Mouse (Mus musculus): ENCODE results near the gene Pawr.
"Not testable (repeated sequence)": the region's sequence is repeated elsewhere in the genome, so short reads cannot be mapped to it uniquely, and the experiment has no call there.

Pawr gene

DNA sequence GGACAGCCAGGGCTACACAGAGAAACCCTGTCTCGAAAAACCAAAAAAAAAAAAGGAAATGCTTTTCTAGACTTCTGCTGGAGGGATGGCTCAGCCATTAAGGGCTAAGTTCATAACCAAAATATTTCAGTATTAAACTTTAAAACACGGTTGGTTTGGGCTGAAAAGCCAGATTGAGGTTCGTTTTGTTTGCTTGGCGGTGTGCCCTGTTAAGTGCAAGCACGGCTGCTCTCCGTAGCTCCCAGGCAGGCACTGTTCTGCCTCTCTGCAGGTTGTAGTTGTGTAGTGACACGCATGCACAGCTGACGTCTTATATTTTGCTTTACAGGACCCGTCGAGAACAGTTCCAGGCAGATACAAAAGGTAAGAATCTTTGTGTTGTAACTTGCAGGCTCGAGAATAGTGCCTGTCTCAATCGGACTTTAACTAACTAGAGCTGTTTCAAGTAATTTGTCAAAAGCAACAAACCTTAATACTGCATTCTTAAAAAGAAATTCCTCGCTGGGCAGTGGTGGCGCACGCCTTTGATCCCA lies 59.5 kb downstream of the Pawr start:
- CTCF ChIA-PET: no interaction called here

DNA sequence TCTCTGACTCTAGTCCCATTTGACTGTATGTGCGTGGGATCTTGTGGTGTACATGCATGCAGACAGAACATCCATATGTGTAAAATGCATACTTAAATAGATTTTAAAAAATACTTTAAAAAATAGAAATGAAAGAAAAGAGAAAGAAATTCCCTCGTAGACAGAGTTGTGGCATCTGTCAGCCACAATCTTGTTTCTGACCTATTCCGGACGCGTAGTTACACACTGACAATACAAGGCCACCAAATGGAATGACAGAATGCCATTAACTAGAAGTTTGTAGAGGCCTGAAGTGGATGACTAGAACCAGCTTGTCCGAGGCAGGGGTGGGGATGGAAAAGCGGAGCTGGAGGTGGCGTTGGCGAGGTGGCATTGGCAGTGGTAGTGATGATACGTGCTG lies 60.2 kb downstream of the Pawr start:
- CTCF ChIA-PET: no interaction called here

DNA sequence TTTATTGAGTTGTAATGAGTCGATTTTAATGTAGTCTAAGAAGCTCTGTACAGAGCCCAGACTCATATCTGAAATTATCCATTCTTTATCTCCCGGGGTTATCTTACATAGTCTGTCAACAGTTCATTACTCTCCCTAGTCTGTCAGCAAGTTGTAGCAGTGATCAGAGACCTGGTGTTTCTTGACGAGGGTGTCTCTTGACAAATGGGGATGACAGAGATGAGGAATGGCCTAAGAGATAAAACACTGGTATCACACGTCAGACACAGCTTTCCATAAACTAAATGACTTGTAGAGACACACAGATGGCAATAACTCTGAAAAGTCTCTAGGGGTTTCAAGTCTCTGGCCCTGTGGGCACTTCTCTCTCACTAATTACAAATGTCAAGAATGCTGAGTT lies 62.4 kb downstream of the Pawr start:
- CTCF ChIA-PET: no interaction called here

DNA sequence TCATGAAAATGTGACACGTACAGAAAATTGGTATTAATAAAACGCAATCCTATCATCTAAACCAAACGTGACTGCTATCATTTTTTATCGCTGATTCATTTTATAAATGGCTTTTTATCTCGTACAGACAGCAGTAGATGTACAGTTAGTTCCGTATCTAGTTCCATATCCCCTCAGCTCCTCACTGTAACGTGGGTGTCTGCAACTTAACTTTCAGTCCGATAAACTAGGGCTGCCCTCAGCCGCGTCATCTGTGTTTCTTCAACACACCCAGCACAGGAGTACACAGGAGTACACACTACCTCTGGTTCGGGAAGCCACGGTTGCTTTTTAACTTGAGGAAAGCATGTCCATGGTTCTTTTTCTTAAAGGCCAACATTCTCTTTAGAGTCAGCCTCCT lies 63.3 kb downstream of the Pawr start:
- CTCF ChIA-PET: no interaction called here

DNA sequence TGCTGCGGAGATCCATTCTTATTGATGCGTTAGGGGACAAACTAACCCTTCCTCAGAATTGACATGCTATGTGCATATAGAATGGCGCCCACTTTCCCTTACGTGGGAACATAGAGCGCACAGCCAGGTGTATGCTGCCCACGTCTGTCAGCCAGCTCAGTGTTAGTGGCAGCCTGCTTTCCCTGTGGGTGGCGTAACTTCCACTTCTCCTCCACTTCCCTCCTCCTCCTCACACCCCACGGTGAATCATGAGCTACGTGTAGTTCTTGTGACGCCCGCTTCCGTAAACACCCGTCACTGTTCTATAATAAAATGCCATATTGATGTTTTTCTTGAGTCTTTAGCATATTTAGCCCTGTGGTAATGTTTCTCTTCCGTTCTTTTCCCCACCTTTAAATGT lies 63.7 kb downstream of the Pawr start:
- CTCF ChIA-PET: no interaction called here

DNA sequence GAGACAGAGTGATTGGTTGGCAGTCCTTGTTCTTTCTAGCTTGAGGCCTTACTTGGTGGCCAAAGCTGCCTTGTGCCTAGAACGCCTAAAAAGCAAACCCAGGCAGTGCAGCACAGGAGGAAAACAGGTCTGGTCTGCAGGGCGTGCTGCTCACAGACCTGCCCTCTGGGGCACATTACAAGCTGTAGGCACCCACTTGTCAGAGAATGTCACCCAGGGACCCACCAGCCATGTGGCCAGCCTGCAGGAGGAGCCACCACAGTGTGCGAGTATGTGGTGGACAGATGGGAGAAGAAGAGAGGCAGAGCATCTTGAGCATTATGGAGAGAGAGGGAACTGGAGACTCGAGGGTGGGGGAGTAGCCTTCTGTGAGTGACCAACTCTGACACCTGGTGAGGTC lies 70.8 kb downstream of the Pawr start:
- CTCF ChIA-PET: no interaction called here

DNA sequence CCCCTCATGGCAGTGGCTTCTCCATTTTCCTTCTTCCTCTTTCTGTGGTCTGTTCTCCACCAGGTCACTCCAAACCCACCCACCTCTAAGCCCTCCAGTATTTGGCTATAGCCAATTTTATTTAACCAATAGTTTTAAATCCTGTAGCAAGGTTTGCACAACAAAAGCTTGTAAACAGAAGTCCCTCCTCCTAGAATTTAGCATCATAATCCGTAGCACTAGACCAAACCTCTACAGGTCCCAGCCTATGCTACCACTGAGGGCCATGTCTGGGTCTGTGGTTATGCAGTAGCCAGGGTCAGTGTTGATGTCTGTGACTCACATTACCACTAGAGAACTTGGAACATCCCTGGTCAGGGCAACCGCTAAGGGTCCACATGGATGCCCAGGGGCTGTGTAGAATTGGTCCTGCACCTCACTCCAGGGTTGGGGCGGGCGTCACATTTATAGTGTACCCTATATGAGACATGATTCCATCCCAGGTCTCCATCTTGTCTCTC lies 71.5 kb downstream of the Pawr start:
- CTCF ChIA-PET: no interaction called here

DNA sequence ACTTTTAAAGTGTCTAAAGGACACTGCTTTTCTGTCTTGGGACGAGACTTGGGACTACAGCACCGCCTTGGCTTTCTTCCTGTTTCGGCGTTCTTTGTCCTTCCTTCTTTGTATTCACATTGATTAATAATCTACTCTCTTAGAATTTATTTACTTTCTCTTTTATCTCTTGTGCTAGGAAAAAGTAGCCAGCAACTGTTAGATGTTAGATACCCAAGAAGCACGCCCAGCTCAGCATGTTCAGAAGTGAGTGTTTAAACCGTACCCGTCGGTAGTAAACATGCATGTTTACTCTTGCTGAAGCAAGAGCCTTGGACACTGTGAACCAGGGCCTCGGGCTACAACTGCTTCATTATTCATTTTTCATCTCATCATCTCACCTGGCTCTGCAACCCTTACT lies 72.2 kb downstream of the Pawr start:
- CTCF ChIA-PET: no interaction called here

DNA sequence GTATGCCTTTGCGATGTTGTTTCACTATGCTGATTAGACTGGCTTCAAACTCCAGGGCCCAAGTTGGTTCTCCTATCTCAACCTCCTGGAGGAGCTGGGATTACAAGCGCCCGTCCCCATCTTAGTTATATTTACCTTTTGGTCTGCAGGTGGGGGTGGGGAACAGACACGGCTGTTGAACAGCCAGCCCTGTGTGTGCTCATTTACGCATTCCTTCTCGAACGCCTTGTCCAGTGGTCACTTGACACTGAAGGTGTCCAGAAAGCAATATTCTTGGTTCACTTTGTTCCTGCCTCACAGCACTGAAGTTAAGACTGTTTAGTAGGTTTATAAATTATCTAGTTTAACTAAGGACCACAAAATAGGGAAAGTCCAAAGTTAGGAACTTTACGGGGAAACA lies 73.2 kb downstream of the Pawr start:
- CTCF ChIA-PET: no interaction called here

DNA sequence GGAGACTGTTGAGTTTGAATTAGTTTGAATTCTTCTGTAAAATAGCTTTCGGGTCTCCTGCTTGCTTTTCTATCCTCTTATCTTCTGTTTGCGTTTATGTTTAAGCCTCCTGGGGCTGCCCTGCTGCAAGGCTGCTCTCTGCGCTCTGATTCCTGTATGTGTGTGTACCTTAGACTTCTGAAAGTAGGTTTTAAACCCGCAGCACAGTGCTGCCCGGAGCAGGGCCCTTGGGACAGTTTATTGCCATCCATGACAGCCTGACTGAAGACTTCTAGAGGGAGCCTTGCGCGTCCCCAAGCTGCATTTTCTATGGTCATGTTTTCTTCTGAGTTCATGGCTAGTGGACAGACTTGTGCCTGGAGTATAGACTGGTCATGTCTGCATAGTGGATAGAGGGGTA lies 74.0 kb downstream of the Pawr start:
- CTCF ChIA-PET: no interaction called here

DNA sequence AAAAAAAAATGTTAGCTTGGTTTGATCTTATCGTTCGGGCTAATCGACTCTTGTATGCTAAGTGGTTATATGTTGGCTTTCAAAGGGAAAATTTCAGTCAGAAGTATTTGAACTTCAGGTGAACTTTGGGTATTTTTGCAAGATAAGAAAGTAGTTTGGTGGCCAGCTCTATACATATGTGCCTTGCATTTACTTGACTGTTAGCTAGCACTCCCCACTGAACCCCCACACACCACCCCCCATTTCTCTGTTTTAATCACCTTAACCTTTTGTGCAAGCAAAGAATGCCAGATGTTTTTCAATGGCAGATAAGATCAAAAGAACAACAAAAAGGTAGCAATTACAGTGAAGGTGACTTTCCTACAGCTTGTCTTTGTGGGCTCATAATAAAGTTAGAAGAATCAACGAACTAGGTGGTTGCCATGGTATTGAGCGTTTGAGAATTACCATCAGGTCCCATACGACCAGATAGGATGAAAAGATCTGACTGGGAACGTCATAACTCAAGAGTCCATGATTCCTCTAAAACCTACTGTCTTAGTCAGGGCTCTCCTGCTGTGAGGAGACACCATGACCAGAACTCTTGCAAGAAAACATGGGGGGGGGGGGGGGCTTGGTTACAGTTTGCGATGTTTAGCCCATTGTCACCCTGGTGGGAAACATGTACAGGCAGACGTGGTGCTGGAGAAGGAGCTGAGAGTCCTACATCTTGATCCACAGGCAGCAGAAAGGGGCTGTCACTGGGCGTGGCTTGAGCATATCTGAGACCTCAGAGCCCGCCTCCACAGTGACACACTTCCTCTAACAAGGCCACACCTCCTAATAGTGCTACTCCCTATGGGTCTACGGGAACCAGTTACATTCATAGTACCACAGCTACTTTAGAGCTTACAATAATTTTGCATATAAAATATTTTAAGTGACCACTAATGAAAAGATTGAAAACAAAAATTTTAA lies 75.2 kb downstream of the Pawr start:
- CTCF ChIA-PET: no interaction called here

DNA sequence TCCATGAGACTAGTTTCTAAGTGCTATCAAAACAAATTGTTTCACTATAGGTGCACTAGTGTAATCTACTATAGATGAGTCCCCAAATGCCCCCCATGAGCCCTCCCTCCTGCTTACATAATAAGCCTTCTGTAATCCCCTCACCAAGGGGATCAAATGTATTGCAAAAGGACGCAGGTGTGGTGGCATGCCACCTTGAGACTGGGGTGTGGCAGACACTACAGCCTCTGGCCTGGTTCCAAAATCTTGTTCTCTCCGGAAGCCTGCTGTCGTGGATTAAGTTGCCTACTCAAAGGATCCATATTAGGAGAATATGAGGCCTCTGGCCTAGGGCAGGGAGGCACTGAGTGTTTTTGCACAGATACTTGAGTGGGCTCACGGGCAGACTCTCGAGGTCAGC lies 76.1 kb downstream of the Pawr start:
- CTCF ChIA-PET: no interaction called here

DNA sequence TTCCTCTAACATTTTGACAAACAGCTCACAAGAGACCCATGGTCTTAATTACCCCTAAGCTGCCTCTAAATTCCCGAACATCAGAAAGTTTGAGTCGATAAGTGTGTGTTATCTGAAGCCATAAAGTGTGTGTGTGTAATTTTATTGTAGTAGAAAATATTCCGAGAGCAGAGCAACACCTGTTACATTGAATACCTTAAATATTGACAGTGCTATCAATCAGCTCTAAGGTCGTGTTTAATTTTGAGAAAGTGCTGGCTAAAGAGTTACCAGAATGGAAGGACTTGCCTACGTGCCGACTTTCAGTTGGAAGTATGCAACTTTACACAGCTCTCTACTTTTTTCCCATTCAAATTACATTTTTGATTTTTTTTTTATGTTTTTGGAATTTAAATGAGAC lies 76.5 kb downstream of the Pawr start:
- CTCF ChIA-PET: no interaction called here

DNA sequence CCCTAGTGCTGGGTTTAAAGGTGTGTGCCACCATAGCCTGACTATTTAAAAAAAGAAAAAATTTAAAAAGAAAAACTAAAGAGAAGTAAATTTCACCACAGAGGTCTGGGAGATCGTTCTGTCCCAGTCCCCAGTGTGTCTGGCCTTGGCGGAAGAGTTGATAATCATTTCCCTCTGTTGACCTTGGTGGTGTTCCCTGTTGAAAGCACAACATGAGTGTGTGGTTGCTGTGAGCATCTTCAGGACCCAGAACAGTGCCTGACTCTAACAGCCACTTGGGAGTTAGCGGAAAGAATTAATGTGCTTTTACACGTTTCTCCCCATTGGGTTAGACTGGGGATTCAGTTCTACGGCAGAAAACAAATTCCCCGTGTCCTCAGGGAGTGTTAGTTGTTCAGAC lies 77.1 kb downstream of the Pawr start:
- CTCF ChIA-PET: no interaction called here

DNA sequence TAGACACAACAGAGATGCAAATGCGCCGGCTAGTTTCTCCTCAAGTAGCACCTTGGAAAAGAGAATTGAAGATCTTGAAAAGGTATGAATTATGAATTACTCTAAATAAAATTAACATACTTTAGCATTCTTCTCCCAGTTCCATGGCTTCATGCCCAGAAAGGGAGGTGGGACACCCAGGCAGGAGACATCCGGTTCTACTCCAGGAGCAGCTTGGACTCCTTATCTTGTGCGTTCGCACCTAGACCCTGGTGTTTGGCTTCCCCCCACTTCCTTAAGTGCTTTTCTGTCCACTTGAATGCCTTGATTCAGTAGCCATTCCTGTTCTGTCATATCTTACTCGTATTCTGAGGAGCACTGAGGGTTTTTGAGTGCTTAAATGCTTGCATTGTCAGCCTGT lies 77.6 kb downstream of the Pawr start:
- CTCF ChIA-PET: no interaction called here

DNA sequence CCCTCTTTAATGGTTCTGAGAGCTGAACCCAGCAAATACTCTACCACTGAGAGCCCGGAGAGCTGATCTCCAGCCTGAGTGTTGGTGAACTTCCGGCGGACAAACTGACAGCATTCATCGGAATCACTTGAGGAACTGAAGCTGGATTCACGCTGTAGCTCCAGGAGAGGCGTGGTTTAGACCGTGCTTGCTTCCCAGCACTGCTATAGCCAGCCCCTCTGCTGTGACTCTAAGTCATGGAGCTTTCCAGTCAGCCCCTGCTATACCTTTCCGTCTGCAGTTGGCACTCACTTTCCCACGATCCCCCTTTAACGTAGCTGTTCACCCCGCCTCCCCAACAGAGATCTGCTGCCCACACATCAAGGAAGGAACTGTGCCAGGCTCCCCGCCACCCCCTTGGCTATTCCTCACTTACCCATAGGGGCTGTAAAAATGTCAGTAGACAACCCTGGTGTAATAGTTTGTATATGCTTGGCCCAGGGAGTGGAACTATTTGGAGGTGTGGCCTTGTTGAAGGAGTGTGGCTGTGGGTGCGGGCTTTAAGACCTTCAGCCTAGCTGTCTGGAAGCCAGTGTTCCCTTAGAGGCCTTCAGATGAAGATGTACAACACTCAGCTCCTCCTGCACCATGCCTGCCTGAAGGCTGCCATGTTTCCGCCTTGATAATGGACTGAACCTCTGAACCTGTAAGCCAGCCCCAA lies 83.2 kb downstream of the Pawr start:
- CTCF ChIA-PET: no interaction called here

DNA sequence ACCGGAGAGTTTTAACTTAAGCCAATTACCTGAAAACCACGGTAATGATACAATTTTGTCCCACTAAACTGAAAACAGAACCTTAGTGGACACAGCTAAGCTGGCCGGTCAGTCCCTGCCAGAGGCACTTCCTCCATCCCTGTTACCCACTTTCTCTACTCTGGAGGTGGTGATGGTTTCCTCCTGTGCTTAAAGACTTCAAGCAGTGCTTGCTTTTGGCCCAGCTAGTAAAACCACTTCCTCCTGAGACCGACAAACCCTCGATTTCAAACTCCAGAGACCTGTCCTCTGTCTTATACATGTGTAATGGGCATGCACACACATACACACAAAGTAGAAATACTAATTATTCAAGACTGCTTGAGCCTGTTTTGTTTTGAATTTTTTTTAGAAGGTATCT lies 85.5 kb downstream of the Pawr start:
- CTCF ChIA-PET: no interaction called here

DNA sequence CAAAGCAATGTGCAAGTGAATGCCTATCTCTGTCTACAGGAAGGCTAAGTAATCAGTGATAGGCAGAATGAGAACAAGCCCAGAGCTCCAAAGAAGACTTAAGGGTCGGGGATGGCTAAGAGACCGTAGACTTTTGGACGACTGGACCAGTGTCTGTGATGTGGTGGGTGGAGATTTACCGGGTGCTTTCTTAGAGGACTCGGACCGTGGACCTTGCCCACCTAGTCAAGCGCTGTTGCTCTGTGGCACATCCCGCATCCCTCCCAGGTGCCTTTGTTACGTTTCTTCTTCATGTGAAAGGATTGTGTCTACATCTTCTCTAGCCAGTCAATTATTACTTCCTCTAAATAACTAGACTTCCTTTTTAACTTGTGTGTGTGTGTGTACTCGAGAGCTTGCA lies 98.6 kb downstream of the Pawr start:
- CTCF ChIA-PET: no interaction called here

DNA sequence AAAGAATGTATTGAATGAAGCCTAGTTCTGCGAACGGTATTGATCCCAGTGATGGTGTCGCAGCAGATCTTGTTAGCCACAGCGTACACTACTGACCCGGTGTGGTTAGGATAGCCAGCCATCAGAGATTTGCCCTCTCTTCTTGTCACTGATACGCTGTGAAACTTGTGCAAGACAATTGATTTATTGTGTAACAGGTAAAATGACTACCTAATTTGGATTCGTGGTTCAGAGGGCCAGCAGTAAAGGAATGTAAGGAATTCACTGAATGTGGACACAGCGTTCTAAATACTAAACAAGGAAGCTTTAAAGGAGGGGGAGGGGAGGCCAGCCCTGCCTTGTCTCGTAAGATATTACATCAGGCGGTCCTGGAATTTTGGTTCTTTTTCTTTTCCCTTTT lies 100.3 kb downstream of the Pawr start:
- CTCF ChIA-PET: no interaction called here

DNA sequence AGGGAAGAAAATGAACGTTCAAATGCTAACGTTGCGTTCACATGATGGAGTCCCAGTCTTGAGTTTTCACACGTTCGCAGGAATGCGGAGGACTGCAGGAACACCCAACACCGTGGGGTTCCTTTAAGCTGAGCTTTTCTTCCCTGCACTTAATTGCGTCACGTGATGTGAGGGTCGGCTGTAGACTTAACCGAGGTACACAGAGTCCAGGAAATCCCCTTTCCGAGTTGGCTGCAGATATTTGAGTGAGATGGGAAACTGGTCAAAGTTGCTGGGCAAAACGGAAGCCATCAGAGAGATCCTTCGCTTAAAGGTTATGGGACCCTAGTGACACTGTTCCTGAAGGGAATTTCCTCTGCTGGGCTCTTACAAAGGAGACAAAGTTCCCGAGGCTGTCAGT lies 102.1 kb downstream of the Pawr start:
- CTCF ChIA-PET: no interaction called here

DNA sequence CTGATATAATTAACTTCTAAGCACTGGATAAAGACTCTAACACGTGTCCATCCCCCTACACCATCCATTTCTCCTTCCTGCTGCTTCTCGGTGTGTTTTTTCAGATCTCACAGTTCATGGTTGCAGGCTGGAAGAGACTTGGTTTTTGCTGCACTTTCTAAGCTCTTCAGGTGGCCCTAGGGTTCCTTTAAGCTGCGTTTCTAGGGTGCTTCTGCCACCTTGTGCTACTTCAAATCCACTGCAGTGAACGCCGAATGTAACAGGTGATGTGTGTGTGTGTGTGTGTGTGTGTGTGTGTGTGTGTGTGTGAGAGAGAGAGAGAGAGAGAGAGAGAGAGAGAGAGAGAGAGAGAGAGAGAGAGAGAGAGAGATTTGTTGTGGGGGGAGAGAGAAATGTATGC lies 103.7 kb downstream of the Pawr start:
- CTCF ChIA-PET: no interaction called here

DNA sequence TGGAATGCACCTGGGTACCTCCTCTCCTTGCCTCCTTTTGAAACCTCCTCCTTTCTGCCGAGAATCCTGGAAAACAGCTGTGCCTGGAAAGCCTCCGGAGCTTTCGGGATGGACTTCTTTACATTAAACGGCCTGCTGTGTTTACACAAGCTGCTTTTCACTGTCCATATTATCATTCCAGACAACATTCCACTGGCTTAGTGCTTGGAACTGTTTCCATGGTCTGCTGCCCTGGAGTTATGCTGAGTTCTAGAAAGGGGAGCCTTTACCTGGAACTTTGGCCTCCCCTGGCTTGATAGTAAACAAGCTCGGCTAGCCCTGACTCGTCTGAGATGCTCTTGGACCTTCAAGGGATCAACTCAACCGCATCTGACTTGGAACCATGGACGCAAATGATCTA lies 104.4 kb downstream of the Pawr start:
- CTCF ChIA-PET: no interaction called here

DNA sequence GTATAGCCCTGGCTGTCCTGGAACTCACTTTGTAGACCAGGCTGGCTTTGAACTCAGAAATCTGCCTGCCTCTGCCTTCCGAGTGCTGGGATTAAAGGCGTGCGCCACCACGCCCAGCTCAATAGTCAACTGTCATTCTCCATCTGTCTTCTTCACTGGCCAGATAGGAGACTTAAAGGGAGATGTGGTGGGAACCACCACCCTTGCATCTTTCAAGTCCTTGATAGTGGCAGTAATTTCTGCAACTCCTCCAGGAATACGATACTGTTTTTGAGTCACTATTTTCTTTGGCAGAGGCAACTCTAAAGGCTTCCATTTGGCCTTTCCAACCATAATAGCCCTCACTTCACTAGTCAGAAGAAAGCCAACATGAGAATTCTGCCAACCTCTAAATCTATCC lies 108.3 kb downstream of the Pawr start:
- CTCF ChIA-PET: not testable (repeated sequence)

Data from spleen, embryonic (tissue).